Mouse (Mus musculus): ENCODE data around the gene Celsr3. TPM values are rescaled to one million over a fixed set of nuclear protein-coding genes. Genes with fewer than 3 reads are reported as not detected.

Celsr3 gene
- polyA plus RNA-seq, 1 experiment from 2014 or later: 17.7 TPM

GRCm38 (mm10) chr9:108792307-108792706 is 33.8 kb upstream of the Celsr3 start:
- peaks cover 15% of the 10 kb centered on the region for H3K36me3 ChIP-seq
- ATAC-seq: no peak
- WGBS: 90% methylated on average over 1 of the region's 1 CpGs
- no peak overlapping the region for H3K27ac ChIP-seq
- H3K4me3 ChIP-seq (replicated peaks): no peak overlapping the region
- H3K9ac ChIP-seq (replicated peaks): no peak overlapping the region
- no peaks in the 10 kb centered on the region for H3K27me3 ChIP-seq
- peaks cover 98% of the 10 kb centered on the region for H3K4me1 ChIP-seq (replicated peaks)
- H3K4me2 ChIP-seq (replicated peaks): no peak overlapping the region
- no peaks in the 10 kb centered on the region for H3K9me3 ChIP-seq

- no peak for ATAC-seq
- H3K4me1 ChIP-seq (replicated peaks): peaks cover 97% of the 10 kb centered on the region
- H3K9ac ChIP-seq (replicated peaks): no peak overlapping the region
- H3K27me3 ChIP-seq: no peaks in the 10 kb centered on the region
- H3K4me3 ChIP-seq (replicated peaks): no peak overlapping the region
- peaks cover 19% of the 10 kb centered on the region for H3K36me3 ChIP-seq
- 52% methylated on average over 3 of the region's 3 CpGs for WGBS
- no peak overlapping the region for H3K27ac ChIP-seq
- no peak overlapping the region for H3K4me2 ChIP-seq (replicated peaks)
- no peaks in the 10 kb centered on the region for H3K9me3 ChIP-seq
Measured at GRCm38 (mm10) chr9:108792730-108793129, 33.4 kb upstream of the Celsr3 start.

GRCm38 (mm10) chr9:108795281-108795680 is 30.8 kb upstream of the Celsr3 start:
- Histone ChIP-seq H3K27me3 (no peaks in the 10 kb centered on the region), H3K4me2 (replicated peaks) (no peak overlapping the region), H3K9ac (replicated peaks) (no peak overlapping the region), H3K4me1 (replicated peaks) (peaks cover 73% of the 10 kb centered on the region), H3K4me3 (replicated peaks) (no peak overlapping the region), H3K9me3 (no peaks in the 10 kb centered on the region), H3K36me3 (peaks cover 43% of the 10 kb centered on the region), H3K27ac (no peak overlapping the region)
- ATAC-seq: no peak
- 76% methylated on average over 2 of the region's 2 CpGs for WGBS

- peaks cover 45% of the 10 kb centered on the region for H3K36me3 ChIP-seq
- ATAC-seq: no peak
- H3K9ac ChIP-seq (replicated peaks): peak overlapping the region; percentile 36
- no peaks in the 10 kb centered on the region for H3K27me3 ChIP-seq
- WGBS: 36% methylated on average over 11 of the region's 11 CpGs
- H3K27ac ChIP-seq: no peak overlapping the region
- H3K4me1 ChIP-seq (replicated peaks): peaks cover 69% of the 10 kb centered on the region
- H3K4me2 ChIP-seq (replicated peaks): peak overlapping the region; percentile 31; the same call in 1 of the 2 replicates
- H3K9me3 ChIP-seq: no peaks in the 10 kb centered on the region
- no peak overlapping the region for H3K4me3 ChIP-seq (replicated peaks)
Measured at GRCm38 (mm10) chr9:108795762-108796161, 30.4 kb upstream of the Celsr3 start.

GRCm38 (mm10) chr9:108796351-108796981 is 29.7 kb upstream of the Celsr3 start:
- no peaks in the 10 kb centered on the region for H3K9me3 ChIP-seq
- H3K4me1 ChIP-seq (replicated peaks): peaks cover 61% of the 10 kb centered on the region
- no peaks in the 10 kb centered on the region for H3K27me3 ChIP-seq
- H3K27ac ChIP-seq: no peak overlapping the region
- peaks cover 51% of the 10 kb centered on the region for H3K36me3 ChIP-seq
- ATAC-seq: 0 out of 2 replicates have a peak, but pooled peaks have one; percentile 41
- no peak overlapping the region for H3K4me3 ChIP-seq (replicated peaks)
- H3K9ac ChIP-seq (replicated peaks): peak overlapping the region; percentile 36
- peak overlapping the region; percentile 31; the same call in 1 of the 2 replicates for H3K4me2 ChIP-seq (replicated peaks)
- 64% methylated on average over 4 of the region's 4 CpGs for WGBS

GRCm38 (mm10) chr9:108797477-108797876 is 28.6 kb upstream of the Celsr3 start:
- ATAC-seq: no peak

GRCm38 (mm10) chr9:108798508-108799075 is 27.5 kb upstream of the Celsr3 start:
- Histone ChIP-seq H3K27ac (no peak overlapping the region), H3K9ac (replicated peaks) (no peak overlapping the region), H3K4me1 (replicated peaks) (peaks cover 40% of the 10 kb centered on the region), H3K9me3 (no peaks in the 10 kb centered on the region), H3K4me3 (replicated peaks) (no peak overlapping the region), H3K4me2 (replicated peaks) (no peak overlapping the region), H3K36me3 (peaks cover 70% of the 10 kb centered on the region), H3K27me3 (no peaks in the 10 kb centered on the region)
- no peak for ATAC-seq
- 87% methylated on average over 5 of the region's 5 CpGs for WGBS

More at GRCm38 (mm10) chr9:108797477-108797876, 28.6 kb upstream of the Celsr3 start:
- Histone ChIP-seq H3K4me1 (replicated peaks) (peaks cover 51% of the 10 kb centered on the region), H3K36me3 (peaks cover 61% of the 10 kb centered on the region), H3K9ac (replicated peaks) (no peak overlapping the region), H3K4me2 (replicated peaks) (no peak overlapping the region), H3K4me3 (replicated peaks) (no peak overlapping the region), H3K27ac (no peak overlapping the region), H3K27me3 (no peaks in the 10 kb centered on the region), H3K9me3 (no peaks in the 10 kb centered on the region)
- 80% methylated on average over 7 of the region's 7 CpGs for WGBS

- Histone ChIP-seq H3K9ac (replicated peaks) (no peak overlapping the region), H3K4me3 (replicated peaks) (no peak overlapping the region), H3K27me3 (no peaks in the 10 kb centered on the region), H3K9me3 (no peaks in the 10 kb centered on the region), H3K27ac (no peak overlapping the region), H3K4me2 (replicated peaks) (no peak overlapping the region), H3K36me3 (peaks cover 79% of the 10 kb centered on the region), H3K4me1 (replicated peaks) (peaks cover 30% of the 10 kb centered on the region)
- 96% methylated on average over 3 of the region's 3 CpGs for WGBS
- ATAC-seq: no peak
Measured at GRCm38 (mm10) chr9:108799564-108799963, 26.6 kb upstream of the Celsr3 start.

GRCm38 (mm10) chr9:108805768-108806167 is 20.4 kb upstream of the Celsr3 start:
- H3K9ac ChIP-seq (replicated peaks): no peak overlapping the region
- WGBS: 90% methylated on average over 8 of the region's 8 CpGs
- H3K27me3 ChIP-seq: no peaks in the 10 kb centered on the region
- no peak overlapping the region for H3K4me2 ChIP-seq (replicated peaks)
- H3K36me3 ChIP-seq: peaks cover 63% of the 10 kb centered on the region
- no peak overlapping the region for H3K27ac ChIP-seq
- H3K4me3 ChIP-seq (replicated peaks): no peak overlapping the region
- H3K4me1 ChIP-seq (replicated peaks): peaks cover 15% of the 10 kb centered on the region
- no peak for ATAC-seq
- H3K9me3 ChIP-seq: no peaks in the 10 kb centered on the region

- Histone ChIP-seq H3K27ac (no peak overlapping the region), H3K36me3 (peaks cover 64% of the 10 kb centered on the region), H3K27me3 (no peaks in the 10 kb centered on the region), H3K9me3 (no peaks in the 10 kb centered on the region), H3K9ac (replicated peaks) (no peak overlapping the region), H3K4me1 (replicated peaks) (peaks cover 15% of the 10 kb centered on the region), H3K4me2 (replicated peaks) (no peak overlapping the region), H3K4me3 (replicated peaks) (no peak overlapping the region)
- ATAC-seq: no peak
Measured at GRCm38 (mm10) chr9:108806379-108806778, 19.7 kb upstream of the Celsr3 start.

GRCm38 (mm10) chr9:108806831-108807230 is 19.3 kb upstream of the Celsr3 start:
- Histone ChIP-seq H3K9ac (replicated peaks) (no peak overlapping the region), H3K36me3 (peaks cover 64% of the 10 kb centered on the region), H3K4me3 (replicated peaks) (no peak overlapping the region), H3K27me3 (no peaks in the 10 kb centered on the region), H3K4me1 (replicated peaks) (peaks cover 15% of the 10 kb centered on the region), H3K27ac (no peak overlapping the region), H3K9me3 (no peaks in the 10 kb centered on the region), H3K4me2 (replicated peaks) (no peak overlapping the region)
- 100% methylated on average over 1 of the region's 1 CpGs for WGBS
- no peak for ATAC-seq

GRCm38 (mm10) chr9:108807674-108808073 is 18.4 kb upstream of the Celsr3 start:
- Histone ChIP-seq H3K9ac (replicated peaks) (no peak overlapping the region; the same call in 1 of the 2 replicates), H3K4me3 (replicated peaks) (peak overlapping the region; percentile 70; the same call in 1 of the 2 replicates), H3K27ac (0 out of 2 replicates have a peak overlapping the region, but pooled peaks have one; percentile 54), H3K9me3 (no peaks in the 10 kb centered on the region), H3K4me2 (replicated peaks) (peak overlapping the region; percentile 88; the same call in 1 of the 2 replicates), H3K36me3 (peaks cover 65% of the 10 kb centered on the region), H3K27me3 (no peaks in the 10 kb centered on the region), H3K4me1 (replicated peaks) (peaks cover 15% of the 10 kb centered on the region)
- 66% methylated on average over 5 of the region's 5 CpGs for WGBS
- ATAC-seq: no peak; the same call in 1 of the 2 replicates
